2 mouse cellular contexts compared by ENCODE assay signal in the genomic region with DNA sequence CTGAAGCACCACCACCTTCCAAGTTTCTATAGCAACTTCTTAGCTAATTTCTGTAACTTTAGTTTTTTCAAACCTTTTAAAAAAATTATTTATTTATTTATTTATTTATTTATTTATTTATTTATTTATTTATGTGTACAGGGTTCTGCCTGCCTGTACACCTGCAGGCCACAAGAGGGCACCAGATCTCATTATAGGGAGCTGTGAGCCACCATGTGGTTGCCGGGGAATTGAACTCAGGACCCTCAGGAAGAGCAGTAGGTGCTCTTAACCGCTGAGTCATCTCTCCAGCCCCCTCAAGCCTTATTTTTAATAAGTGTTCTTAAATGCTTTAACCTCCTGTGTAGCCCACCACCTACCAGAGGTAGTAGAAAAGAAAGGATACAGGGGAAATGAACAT.
TF ChIP-seq lines count a peak whose summit lies in the region.

No protein-coding gene starts in this region.

TF ChIP-seq in C2C12, 6 proteins besides CTCF, POLR2A, EP300 and RAD21 (continued from another document):
- TF ChIP-seq CEBPB (IDR thresholded peaks at IDR 0.05; ENCODE audit: low read depth) (no peak), MYOG (IDR thresholded peaks at IDR 0.05; ENCODE audit: control insufficient read depth, extremely low read depth, insufficient read length) (no peak), USF1 (IDR thresholded peaks at IDR 0.05; ENCODE audit: low read depth) (no peak), MYOD1 (IDR thresholded peaks at IDR 0.05; ENCODE audit: control insufficient read depth, insufficient read length, low read depth) (no peak)

TF ChIP-seq in ES-E14, 5 proteins besides CTCF, POLR2A, EP300 and RAD21 (continued from another document):
- TF ChIP-seq CHD2 (IDR thresholded peaks at IDR 0.05; ENCODE audit: low read depth, low read length): no peak
- TF ChIP-seq MAFK (IDR thresholded peaks at IDR 0.05; ENCODE audit: insufficient read depth, low read depth, low read length): no peak
